Mouse (Mus musculus) hindbrain, embryonic 16.5 days (tissue): ENCODE measurements around the gene Sympk. TPM values are rescaled to one million over a fixed set of nuclear protein-coding genes. Genes with fewer than 3 reads are reported as not detected.

Experiments used
- ATAC-seq: fragments of 200-750 bp; cut with Nextera tagmentation; 2 replicates; pipeline ENCODE4 v1.8.0; 2017; ENCODE audit warnings: moderate TSS enrichment, moderate library complexity
- H3K27ac ChIP-seq: fragments of 300-500 bp; sonication (generic); 2 replicates; pipeline ENCODE4 v1.5.1; 2014; ENCODE audit warnings: low read depth, mild to moderate bottlenecking, control low read depth, low read length, moderate library complexity
- H3K27me3 ChIP-seq: fragments of 300-500 bp; sonication (generic); replicated peaks from 2 replicates; pipeline ENCODE4 v1.6.1; 2014; ENCODE audit warnings: low read length; ENCODE audit not compliant: control insufficient read depth, insufficient read depth
- H3K36me3 ChIP-seq: fragments of 300-500 bp; sonication (generic); 2 replicates; pipeline ENCODE4 v1.6.1; 2014; ENCODE audit warnings: mild to moderate bottlenecking, low read length, moderate library complexity, mixed read lengths; ENCODE audit not compliant: control insufficient read depth, insufficient read depth
- H3K4me1 ChIP-seq: fragments of 300-500 bp; sonication (generic); 2 replicates; pipeline ENCODE4 v1.6.1; 2014; ENCODE audit warnings: low read depth, low read length; ENCODE audit not compliant: control insufficient read depth, insufficient read depth
- H3K4me2 ChIP-seq: fragments of 300-500 bp; sonication (generic); 2 replicates; pipeline ENCODE4 v1.6.1; 2014; ENCODE audit warnings: mild to moderate bottlenecking, low read length, control low read depth, moderate library complexity
- H3K4me3 ChIP-seq: fragments of 300-500 bp; sonication (generic); 2 replicates; pipeline ENCODE4 v1.5.1; 2014; ENCODE audit warnings: mild to moderate bottlenecking, low read length, control low read depth, moderate library complexity
- H3K9ac ChIP-seq: fragments of 300-500 bp; sonication (generic); 2 replicates; pipeline ENCODE4 v1.6.1; 2014; ENCODE audit warnings: low read depth, mild to moderate bottlenecking, control low read depth, low read length, moderate library complexity
- H3K9me3 ChIP-seq: fragments of 300-500 bp; sonication (generic); 2 replicates; pipeline ENCODE4 v1.6.1; 2014; ENCODE audit warnings: mild to moderate bottlenecking, low read length, moderate library complexity; ENCODE audit not compliant: control insufficient read depth
- WGBS: fragments of 180-500 bp; shearing (Covaris S2); extraction: QIAGEN DNeasy Blood & Tissue Kit; methylation state at CpG from one replicate; pipeline ENCODE4 v1.1.7; 2014; 5-methylcytosine and 5-hydroxymethylcytosine counted together
- polyA plus RNA-seq: library from polyadenylated mRNA; unstranded; fragments of >200 nt; fragmentation: Nextera tagmentation; extraction: Ambion mirVana; gene quantifications from 2 replicates; pipeline ENCODE4 v1.2.1, GENCODE M21; 2015

The Sympk gene
- polyA plus RNA-seq, 1 experiment from 2014 or later, result 24.1 TPM

DNA sequence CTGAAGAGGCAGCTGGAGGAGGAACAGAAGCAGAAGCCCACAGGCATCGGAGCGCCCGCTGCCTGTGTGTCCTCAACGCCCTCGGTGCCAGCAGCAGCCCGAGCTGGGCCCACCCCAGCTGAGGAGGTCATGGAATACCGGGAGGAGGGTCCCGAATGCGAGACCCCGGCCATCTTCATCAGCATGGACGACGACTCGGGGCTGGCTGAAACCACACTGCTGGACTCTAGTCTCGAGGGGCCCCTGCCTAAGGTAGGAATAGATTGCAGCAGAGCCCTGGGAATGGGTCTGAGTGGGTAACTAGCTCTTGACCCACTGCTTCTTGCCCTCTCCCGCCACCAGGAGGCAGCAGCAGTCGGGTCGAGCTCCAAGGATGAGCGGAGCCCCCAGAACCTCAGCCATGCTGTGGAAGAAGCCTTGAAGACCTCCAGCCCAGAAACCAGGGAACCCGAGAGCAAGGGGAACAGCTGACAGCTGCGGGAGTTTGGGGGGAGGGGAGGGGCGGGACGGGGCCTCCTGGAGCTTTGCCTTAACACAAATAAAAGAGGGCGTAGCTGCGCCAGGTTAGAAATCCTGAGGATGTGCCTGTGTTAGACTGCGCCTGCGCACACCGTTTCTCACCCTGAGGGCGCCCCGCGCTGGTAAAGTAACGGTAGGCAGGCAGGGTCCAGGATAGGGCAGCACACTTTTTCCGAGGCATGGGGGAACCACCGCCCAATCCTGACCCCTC is 30.0 kb downstream of the Sympk start, which contains the start of gene Rsph6a:
Gene Rsph6a, plus strand, starts transcription at position 644 of the 730 bp plus-strand sequence.
- Histone ChIP-seq H3K4me1 (no peaks in the 10 kb centered on the region; the same call in 1 of the 2 replicates), H3K9me3 (no peaks in the 10 kb centered on the region), H3K4me3 (peak within 1 kb of the TSS; percentile 31), H3K9ac (peak within 1 kb of the TSS; percentile 56), H3K4me2 (peak within 1 kb of the TSS; percentile 57), H3K27me3 (no peaks in the 10 kb centered on the region), H3K27ac (peak within 1 kb of the TSS; percentile 45), H3K36me3 (peaks cover 21% of the 10 kb centered on the region)
- 21% methylated on average over 33 of the region's 33 CpGs for WGBS
- peak; percentile 78 for ATAC-seq

DNA sequence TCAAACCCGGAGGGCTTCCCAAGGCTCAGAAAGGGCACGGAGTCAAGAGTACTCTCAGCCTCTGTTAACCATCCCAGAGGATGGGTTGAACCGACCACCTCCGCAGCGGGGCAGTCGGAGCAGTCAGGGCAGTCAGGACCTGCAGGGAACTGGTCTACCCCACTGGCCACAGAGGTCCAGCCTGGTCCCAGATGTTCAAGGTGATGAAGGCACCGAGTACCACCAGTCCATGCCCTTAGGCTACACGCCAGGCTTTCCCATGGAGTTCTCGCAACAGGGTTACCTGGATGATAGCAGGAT is 30.6 kb downstream of the Sympk start:
- Histone ChIP-seq H3K9ac (peak overlapping the region; percentile 56; the same call in 1 of the 2 replicates), H3K4me3 (peak overlapping the region; percentile 31), H3K9me3 (no peaks in the 10 kb centered on the region), H3K27ac (no peak overlapping the region), H3K4me1 (no peaks in the 10 kb centered on the region; the same call in 1 of the 2 replicates), H3K36me3 (peaks cover 16% of the 10 kb centered on the region), H3K27me3 (no peaks in the 10 kb centered on the region), H3K4me2 (peak overlapping the region; percentile 57)
- peak; percentile 35 for ATAC-seq
- WGBS, result 62% methylated on average over 9 of the region's 9 CpGs

DNA sequence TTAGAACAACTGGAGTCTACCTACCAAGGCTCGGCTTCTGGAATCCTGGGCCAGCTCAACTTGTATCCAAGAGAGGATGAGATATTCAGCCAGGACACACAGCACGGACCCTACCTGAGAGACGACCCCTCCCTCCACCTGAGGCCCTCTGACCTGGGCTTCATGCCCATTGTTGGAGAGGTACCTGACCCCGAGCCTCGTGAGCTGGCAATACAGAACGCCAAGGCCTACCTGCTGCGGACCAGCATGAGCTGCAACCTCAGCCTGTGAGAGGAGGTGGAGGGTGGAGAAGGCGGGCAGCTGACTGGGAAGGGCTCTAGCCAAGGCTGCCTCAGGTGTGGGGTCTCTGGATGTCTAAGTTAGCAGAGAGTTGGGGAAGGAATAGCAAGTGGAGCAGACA is 30.9 kb downstream of the Sympk start:
- Histone ChIP-seq H3K4me2 (no peak overlapping the region), H3K27me3 (no peaks in the 10 kb centered on the region), H3K36me3 (peaks cover 12% of the 10 kb centered on the region), H3K9ac (no peak overlapping the region; the same call in 1 of the 2 replicates), H3K4me3 (no peak overlapping the region), H3K4me1 (no peaks in the 10 kb centered on the region; the same call in 1 of the 2 replicates), H3K27ac (no peak overlapping the region), H3K9me3 (no peaks in the 10 kb centered on the region)
- no peak for ATAC-seq
- 89% methylated on average over 8 of the region's 8 CpGs for WGBS

DNA sequence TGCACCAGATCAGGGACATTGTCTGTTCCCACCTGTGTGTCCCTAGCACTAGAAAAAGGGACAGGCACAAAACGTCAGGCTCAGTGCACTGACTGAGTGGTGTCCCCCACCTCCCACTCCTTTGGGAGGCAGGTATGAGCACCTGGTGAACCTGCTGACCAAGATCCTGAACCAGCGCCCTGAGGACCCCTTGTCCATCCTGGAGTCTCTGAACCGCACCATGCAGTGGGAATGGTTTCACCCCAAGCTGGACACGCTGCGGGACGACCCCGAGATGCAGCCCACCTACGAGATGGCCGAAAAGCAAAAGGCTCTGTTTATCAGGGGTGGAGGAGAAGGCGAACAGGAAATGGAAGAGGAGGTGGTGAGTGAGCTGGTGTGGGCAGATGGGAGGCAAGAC is 33.2 kb downstream of the Sympk start:
- no peaks in the 10 kb centered on the region for H3K9me3 ChIP-seq
- 0 out of 2 replicates have a peak, but pooled peaks cover 2% of the 10 kb centered on the region for H3K36me3 ChIP-seq
- no peak overlapping the region for H3K27ac ChIP-seq
- no peaks in the 10 kb centered on the region; the same call in 1 of the 2 replicates for H3K4me1 ChIP-seq
- 91% methylated on average over 10 of the region's 10 CpGs for WGBS
- H3K4me3 ChIP-seq, result no peak overlapping the region
- H3K27me3 ChIP-seq, result no peaks in the 10 kb centered on the region
- ATAC-seq, result no peak
- H3K4me2 ChIP-seq, result no peak overlapping the region
- H3K9ac ChIP-seq, result no peak overlapping the region

DNA sequence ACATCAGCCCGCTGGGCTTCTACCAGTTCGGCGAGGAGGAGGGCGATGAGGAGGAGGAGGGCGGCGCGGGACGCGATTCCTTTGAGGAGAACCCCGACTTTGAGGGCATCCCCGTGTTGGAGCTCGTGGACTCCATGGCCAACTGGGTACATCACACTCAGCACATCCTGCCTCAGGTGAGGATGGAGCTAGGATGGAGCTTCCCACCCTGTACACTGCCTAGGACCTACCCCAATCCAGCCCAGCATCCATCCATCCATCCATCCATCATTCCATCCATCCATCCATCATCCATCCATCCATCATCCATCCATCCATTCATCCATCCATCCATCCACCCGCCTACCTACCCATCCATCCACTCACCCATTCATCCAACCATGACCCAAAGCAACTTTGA is 41.7 kb downstream of the Sympk start:
- H3K27me3 ChIP-seq, result peaks cover 19% of the 10 kb centered on the region
- 53% methylated on average over 13 of the region's 13 CpGs for WGBS
- H3K4me1 ChIP-seq, result no peaks in the 10 kb centered on the region
- H3K4me2 ChIP-seq, result peak overlapping the region; percentile 36
- no peak overlapping the region for H3K27ac ChIP-seq
- H3K36me3 ChIP-seq, result no peaks in the 10 kb centered on the region
- peak; percentile 41; the same call in 1 of the 2 replicates for ATAC-seq
- H3K4me3 ChIP-seq, result 0 out of 2 replicates have a peak overlapping the region, but pooled peaks have one; percentile 2
- no peak overlapping the region for H3K9ac ChIP-seq
- no peaks in the 10 kb centered on the region for H3K9me3 ChIP-seq

DNA sequence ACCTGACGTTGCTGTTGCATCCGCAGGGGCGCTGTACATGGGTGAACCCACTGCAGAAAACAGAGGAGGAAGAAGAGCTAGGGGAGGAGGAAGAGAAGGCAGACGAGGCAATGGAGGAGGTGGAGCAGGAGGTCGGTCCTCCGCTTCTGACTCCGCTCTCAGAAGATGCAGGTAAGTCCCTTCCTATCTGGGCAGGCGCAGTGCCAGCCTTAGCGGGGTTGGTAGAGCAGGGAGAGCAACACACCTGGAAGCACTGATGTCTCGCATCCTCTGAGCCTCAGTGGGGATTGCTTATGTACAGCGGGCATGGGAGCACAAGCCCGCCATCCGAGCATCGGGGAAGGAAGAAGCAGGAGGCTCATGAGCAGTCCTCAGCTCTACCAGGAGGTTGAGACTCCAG is 42.9 kb downstream of the Sympk start:
- 48% methylated on average over 14 of the region's 14 CpGs for WGBS
- no peaks in the 10 kb centered on the region for H3K4me1 ChIP-seq

DNA sequence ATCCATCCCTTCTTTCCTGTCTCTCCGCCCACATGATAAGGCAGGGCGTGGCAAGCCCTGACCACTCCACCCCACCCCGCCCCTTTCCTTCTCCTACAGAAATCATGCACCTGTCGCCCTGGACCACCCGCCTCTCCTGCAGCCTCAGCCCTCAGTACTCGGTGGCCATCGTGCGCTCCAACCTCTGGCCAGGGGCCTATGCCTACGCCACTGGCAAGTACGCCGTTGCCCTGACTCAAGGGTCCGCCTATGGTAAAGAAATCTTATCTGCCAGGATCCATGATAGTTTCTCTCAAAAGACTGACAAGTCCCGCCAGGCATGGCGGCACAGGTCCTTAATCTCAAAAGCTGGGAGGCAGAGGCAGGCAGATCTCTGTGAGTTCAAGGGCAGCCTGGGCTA is 43.8 kb downstream of the Sympk start:
- Histone ChIP-seq H3K4me2 (no peak overlapping the region), H3K9ac (no peak overlapping the region), H3K36me3 (no peaks in the 10 kb centered on the region), H3K4me3 (no peak overlapping the region), H3K27me3 (peaks cover 19% of the 10 kb centered on the region), H3K9me3 (no peaks in the 10 kb centered on the region), H3K27ac (no peak overlapping the region), H3K4me1 (no peaks in the 10 kb centered on the region)
- 69% methylated on average over 14 of the region's 14 CpGs for WGBS
- ATAC-seq, result no peak

More for the DNA sequence above, 42.9 kb downstream of the Sympk start:
- Histone ChIP-seq H3K4me2 (no peak overlapping the region), H3K36me3 (no peaks in the 10 kb centered on the region), H3K27ac (no peak overlapping the region), H3K9ac (no peak overlapping the region), H3K27me3 (peaks cover 19% of the 10 kb centered on the region), H3K4me3 (no peak overlapping the region), H3K9me3 (no peaks in the 10 kb centered on the region)
- ATAC-seq, result no peak

DNA sequence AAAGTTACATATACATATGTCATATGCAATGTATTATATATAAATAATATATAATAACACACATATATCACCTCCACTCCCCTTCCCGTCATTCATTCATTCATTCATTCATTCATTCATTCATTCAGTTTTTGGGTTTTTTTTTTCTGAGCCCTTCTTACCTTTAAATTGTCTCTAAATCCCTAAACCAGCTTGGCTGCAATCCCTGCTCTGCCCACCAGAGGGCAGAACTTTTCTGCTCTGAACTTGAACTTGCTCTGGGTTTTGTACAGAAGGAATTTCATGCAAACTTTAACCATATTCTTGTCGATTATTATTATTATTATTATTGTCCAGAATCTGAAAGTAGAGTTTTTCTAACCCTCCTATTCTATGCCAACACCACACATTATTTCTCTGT is 44.5 kb downstream of the Sympk start:
- ATAC-seq, result no peak
- Histone ChIP-seq H3K36me3 (no peaks in the 10 kb centered on the region), H3K4me1 (no peaks in the 10 kb centered on the region), H3K4me3 (no peak overlapping the region), H3K9me3 (no peaks in the 10 kb centered on the region), H3K9ac (no peak overlapping the region), H3K4me2 (no peak overlapping the region), H3K27me3 (peaks cover 19% of the 10 kb centered on the region), H3K27ac (no peak overlapping the region)
- 9% methylated on average over 2 of the region's 2 CpGs for WGBS

DNA sequence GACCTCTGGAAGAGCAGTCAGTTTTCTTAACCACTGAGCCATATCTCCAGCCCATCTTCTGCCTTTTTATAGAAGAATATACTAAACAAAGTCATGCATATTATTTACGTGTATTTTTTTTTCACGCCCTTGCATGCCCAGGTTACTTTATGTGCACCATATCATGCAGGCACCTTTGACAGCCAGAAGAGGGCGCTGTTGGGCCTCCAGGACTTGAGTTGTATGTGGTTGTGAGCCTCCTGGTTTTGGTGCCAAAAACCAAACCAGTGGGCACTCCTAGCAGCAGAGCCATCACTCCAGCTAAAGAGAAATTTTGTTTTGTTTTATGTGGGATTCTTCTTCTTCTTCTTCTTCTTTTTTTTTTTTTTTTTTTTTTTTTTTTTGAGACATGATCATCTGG is 45.3 kb downstream of the Sympk start:
- no peak overlapping the region for H3K4me2 ChIP-seq
- no peak for ATAC-seq
- H3K27ac ChIP-seq, result no peak overlapping the region
- H3K4me1 ChIP-seq, result no peaks in the 10 kb centered on the region
- no peak overlapping the region for H3K9ac ChIP-seq
- WGBS, result 53% methylated on average over 3 of the region's 3 CpGs
- H3K4me3 ChIP-seq, result no peak overlapping the region
- no peaks in the 10 kb centered on the region for H3K36me3 ChIP-seq
- H3K27me3 ChIP-seq, result peaks cover 15% of the 10 kb centered on the region
- no peaks in the 10 kb centered on the region for H3K9me3 ChIP-seq
